Mouse (Mus musculus) C2C12 (cell line): ENCODE measurements at regions not wholly inside any gene's neighbourhood (a gene's known extent, or its start where the extent isn't known, plus 50 kb on each side); places are given as distances from the start of the nearest gene placed in this dataset.

Experiments
- CTCF ChIP-seq: IDR thresholded peaks from one replicate; pipeline ENCODE4 v1.5.1; 2011; ENCODE audit not compliant: control insufficient read depth, insufficient read depth, insufficient read length
- FOSL1 ChIP-seq: IDR thresholded peaks from one replicate; pipeline ENCODE4 v1.8.0; 2011; ENCODE audit warnings: mild to moderate bottlenecking, low read length; ENCODE audit not compliant: poor library complexity, insufficient read depth, severe bottlenecking
- MYOD1 ChIP-seq: IDR thresholded peaks from one replicate; pipeline ENCODE4 v1.6.1; 2011; ENCODE audit warnings: low read depth; ENCODE audit not compliant: control insufficient read depth, insufficient read length
- MYOG ChIP-seq: IDR thresholded peaks from one replicate; pipeline ENCODE4 v1.6.1; 2011; ENCODE audit not compliant: control insufficient read depth, insufficient read length; ENCODE audit errors: extremely low read depth

- no peak for TF ChIP-seq FOSL1
- no peak for TF ChIP-seq CTCF
- TF ChIP-seq MYOD1 = no peak
- no peak for TF ChIP-seq MYOG
Observed at GRCm38 (mm10) chr4:22140122-22140521, 209.0 kb downstream of the Faxc start.
